In genomic region chr7:35628496-35628895, GRCm38 (mm10) we compare ENCODE assay signal across 10 mouse cellular contexts. TPM values are rescaled to one million over a fixed set of nuclear protein-coding genes. Genes with fewer than 3 reads are reported as not detected.
A peak's percentile ranks its signal among the peaks of the same experiment; 100 is the strongest.
DNase-seq lines count a peak whose midpoint lies in the region; ATAC-seq and TF ChIP-seq lines count a peak whose summit lies in the region.
"Had no signal": no experiment of that assay in that cellular context is flagged by ENCODE, and none has a peak within 500 bp of the region (broad histone marks: within the 10 kb centered on the region; RNA-seq: fewer than 3 reads in every experiment).

No protein-coding gene starts in this region.

- H3K36me3 ChIP-seq in neural tube, embryonic 15.5 days: peaks cover 68% of the 10 kb centered on the region

- DNase-seq in gastrocnemius, adult 2 months: no peak
- DNase-seq in gastrocnemius, postnatal 4 days (ENCODE audit: low spot score in 2 of 2): no peak
- DNase-seq in neural tube, embryonic 10.5 days (ENCODE audit: extremely low spot score, low spot score): peak; percentile 28
- DNase-seq in c-Kit-positive CD71-positive TER-119-negative erythroid progenitor cells, embryonic 14.5 days (ENCODE audit: low read depth): peak; percentile 50
- DNase-seq in lung, postnatal 10 days: peak; percentile 23
- no peak for DNase-seq in ovary, adult 18-20 months (ENCODE audit: low spot score)
- DNase-seq in ovary, postnatal 14 days (ENCODE audit: low spot score): no peak

- no peak overlapping the region for H3K27ac ChIP-seq in gastrocnemius, adult 2 months
- no peak overlapping the region for H3K27ac ChIP-seq in neural tube, embryonic 15.5 days (replicated peaks)
- H3K27ac ChIP-seq: embryonic facial prominence, embryonic 12.5 days; limb, embryonic 12.5 days had no signal

- intact Hi-C loops in gastrocnemius, adult 2 months (cut with DNase I): no loop called here

- H3K27me3 ChIP-seq in neural tube, embryonic 15.5 days (replicated peaks): no peaks in the 10 kb centered on the region
- H3K27me3 ChIP-seq: embryonic facial prominence, embryonic 12.5 days; limb, embryonic 12.5 days had no signal

- ATAC-seq in neural tube, embryonic 15.5 days (ENCODE audit: low FRiP score): no peak

- no peak overlapping the region for H3K9ac ChIP-seq in neural tube, embryonic 15.5 days (replicated peaks)
- H3K9ac ChIP-seq: embryonic facial prominence, embryonic 12.5 days; limb, embryonic 12.5 days had no signal

- no peaks in the 10 kb centered on the region for H3K9me3 ChIP-seq in neural tube, embryonic 15.5 days (replicated peaks)
- H3K9me3 ChIP-seq: embryonic facial prominence, embryonic 12.5 days had no signal

- H3K4me1 ChIP-seq in neural tube, embryonic 15.5 days: no peaks in the 10 kb centered on the region
- H3K4me1 ChIP-seq: embryonic facial prominence, embryonic 12.5 days; limb, embryonic 12.5 days had no signal

- TF ChIP-seq CTCF in gastrocnemius, adult 2 months (IDR thresholded peaks at IDR 0.05): peak; percentile 67

- H3K4me3 ChIP-seq in gastrocnemius, adult 2 months: no peak overlapping the region
- no peak overlapping the region for H3K4me3 ChIP-seq in neural tube, embryonic 15.5 days (replicated peaks)
- H3K4me3 ChIP-seq: embryonic facial prominence, embryonic 12.5 days; limb, embryonic 12.5 days had no signal

- 77% methylated on average over 5 of the region's 5 CpGs for WGBS in neural tube, embryonic 15.5 days

- no peak overlapping the region for H3K4me2 ChIP-seq in neural tube, embryonic 15.5 days
- H3K4me2 ChIP-seq: embryonic facial prominence, embryonic 12.5 days; limb, embryonic 12.5 days had no signal

RNA-seq across cellular contexts. Expression of gene Pdcd5, which starts 18.8 kb away (rescaled TPM):
- 100 to 1,000 TPM; 150 to 159 TPM for total RNA-seq in gastrocnemius, adult 2 months (2021)
- 100 to 1,000 TPM; 122 to 147 TPM for total RNA-seq in gastrocnemius, postnatal 4 days (2021)
- 245 and 246 TPM in 2 replicates for polyA plus RNA-seq in neural tube, embryonic 15.5 days (2015; fragmentation: Nextera tagmentation; extraction: Ambion mirVana)

RNA-seq across cellular contexts. Expression of gene Ankrd27, which starts 42.5 kb away (rescaled TPM):
- total RNA-seq in gastrocnemius, adult 2 months (2021): 10 to 100 TPM; 11.0 to 11.5 TPM
- 10 to 100 TPM; 30.5 to 32.1 TPM for total RNA-seq in gastrocnemius, postnatal 4 days (2021)
- 16.8 and 21.3 TPM in 2 replicates for polyA plus RNA-seq in neural tube, embryonic 15.5 days (2015; fragmentation: Nextera tagmentation; extraction: Ambion mirVana)

RNA-seq across cellular contexts. Expression of gene Rgs9bp, which starts 43.1 kb away (rescaled TPM):
- under 1 TPM in 1 of 2 experiments, not detected in 1; 0.06 TPM for total RNA-seq in gastrocnemius, adult 2 months (2021)
- total RNA-seq in gastrocnemius, postnatal 4 days (2021): under 1 TPM; 0.22 to 0.52 TPM
- 0.14 and 0.17 TPM in 2 replicates for polyA plus RNA-seq in neural tube, embryonic 15.5 days (2015; fragmentation: Nextera tagmentation; extraction: Ambion mirVana)

Comparison
In these comparisons a context has a peak if more than half of its experiments do, and no peak if none do; other contexts are left out.
1. DNase-seq: peak in neural tube, embryonic 10.5 days (single experiment), c-Kit-positive CD71-positive TER-119-negative erythroid progenitor cells, embryonic 14.5 days (single experiment) and lung, postnatal 10 days (single experiment); none in gastrocnemius, adult 2 months (single experiment), gastrocnemius, postnatal 4 days (0 of 2), ovary, adult 18-20 months (single experiment) and ovary, postnatal 14 days (single experiment).